Mouse (Mus musculus) spleen, adult 2 months (tissue): ENCODE results near the gene Canx.

Experiments used
- CTCF ChIP-seq: fragments of 200-500 bp; IDR thresholded peaks from 2 replicates; pipeline ENCODE4 v1.5.1; 2011; ENCODE audit warnings: mild to moderate bottlenecking, inconsistent platforms; ENCODE audit not compliant: insufficient read depth, insufficient read length, insufficient replicate concordance; ENCODE audit errors: extremely low read depth
- POLR2A ChIP-seq: fragments of 200-500 bp; IDR thresholded peaks from 2 replicates; pipeline ENCODE4 v1.6.1; 2011; ENCODE audit warnings: low read depth, low read length, inconsistent platforms

DNA sequence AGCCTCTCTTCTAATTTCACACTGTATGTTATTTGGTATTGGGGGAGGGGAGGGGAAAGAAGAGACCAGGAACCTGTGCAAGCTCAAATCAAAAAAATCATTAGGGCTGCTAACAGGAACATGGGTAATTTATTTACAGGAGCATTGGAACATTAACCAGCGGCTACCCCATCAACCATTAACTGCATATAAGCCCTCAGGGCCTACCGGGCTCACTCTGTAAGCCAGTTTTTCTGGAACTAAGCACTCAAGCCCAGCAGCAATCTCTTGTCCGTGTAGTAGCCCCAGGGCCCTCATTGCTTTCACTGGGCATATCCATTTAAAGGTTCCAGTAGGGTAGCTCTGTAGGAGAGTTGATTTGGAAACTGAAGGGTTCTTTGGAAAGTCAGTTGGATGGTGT, 29.4 kb upstream of the Canx start:
- TF ChIP-seq CTCF: no peak
- no peak for TF ChIP-seq POLR2A
